Mouse (Mus musculus) adipocyte (in vitro differentiated cells): Measurements from ENCODE around the gene C1ql1.
"Not testable (repeated sequence)": the region's sequence is repeated elsewhere in the genome, so short reads cannot be mapped to it uniquely, and the experiment has no call there.

Experiments
- DNase-seq: peaks from one replicate; pipeline ENCODE4 v3.0.0-alpha.2; 2016; ENCODE audit warnings: low spot score

Gene C1ql1

DNA sequence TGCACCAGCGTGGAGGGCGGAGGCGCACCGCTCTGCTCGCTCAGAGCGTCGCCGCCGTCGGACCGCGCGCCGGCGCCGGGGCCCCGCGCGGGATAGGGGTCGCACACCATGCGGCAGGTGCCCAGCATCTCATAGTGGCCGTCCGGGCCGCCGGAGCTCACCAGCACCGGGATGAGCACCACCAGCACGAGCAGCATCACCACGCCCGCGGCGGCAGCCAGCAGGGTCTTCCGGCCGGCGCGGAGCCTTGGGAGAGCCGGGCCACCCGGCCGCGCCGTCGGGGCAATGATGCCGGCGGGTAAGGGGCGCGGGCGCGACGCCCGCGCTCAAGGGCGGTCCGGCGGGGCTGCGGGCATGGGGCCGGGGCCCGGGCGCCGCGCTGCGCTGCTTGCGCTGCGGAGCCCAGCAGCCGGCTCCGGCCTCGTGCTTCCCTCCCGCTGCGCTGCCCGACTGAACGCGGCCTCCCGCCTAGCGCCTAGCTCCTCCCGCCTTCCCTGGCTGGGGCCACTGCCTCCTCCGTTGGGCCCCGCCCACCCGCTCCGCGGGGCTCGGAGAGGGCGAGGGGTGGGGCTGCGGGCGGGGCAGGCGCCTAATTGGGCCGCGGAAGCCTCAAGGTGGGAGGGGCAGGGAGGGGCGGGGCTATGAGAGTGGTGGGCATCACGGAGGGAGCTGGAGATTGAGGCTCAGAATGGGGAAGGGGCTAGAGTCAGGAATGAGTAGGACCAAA lies at the start of gene C1ql1:
TSS of gene C1ql1 (minus strand) at position 424 of the 727 bp plus-strand sequence.
- DNase-seq, result no peak

DNA sequence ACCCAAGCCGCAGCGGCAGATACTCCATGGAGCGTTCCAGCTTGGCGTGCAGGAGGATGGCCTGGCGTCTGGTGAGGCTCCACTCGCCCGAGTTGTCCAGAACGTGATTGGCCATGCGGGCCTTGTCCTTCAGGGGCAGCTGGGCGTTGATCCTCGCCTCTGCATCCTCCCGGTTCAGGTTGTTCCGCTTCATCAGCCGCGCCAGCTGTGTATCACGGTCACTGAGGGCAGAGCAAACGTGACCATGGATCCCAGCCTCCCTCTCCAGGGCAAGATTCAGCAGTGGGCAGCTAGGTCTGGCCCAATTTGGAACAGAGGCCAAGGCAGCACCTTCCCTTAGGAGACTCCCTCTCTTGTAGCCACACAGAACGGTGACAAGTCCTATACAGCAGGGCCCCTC lies 48.5 kb upstream of the C1ql1 start:
- DNase-seq, result no peak

DNA sequence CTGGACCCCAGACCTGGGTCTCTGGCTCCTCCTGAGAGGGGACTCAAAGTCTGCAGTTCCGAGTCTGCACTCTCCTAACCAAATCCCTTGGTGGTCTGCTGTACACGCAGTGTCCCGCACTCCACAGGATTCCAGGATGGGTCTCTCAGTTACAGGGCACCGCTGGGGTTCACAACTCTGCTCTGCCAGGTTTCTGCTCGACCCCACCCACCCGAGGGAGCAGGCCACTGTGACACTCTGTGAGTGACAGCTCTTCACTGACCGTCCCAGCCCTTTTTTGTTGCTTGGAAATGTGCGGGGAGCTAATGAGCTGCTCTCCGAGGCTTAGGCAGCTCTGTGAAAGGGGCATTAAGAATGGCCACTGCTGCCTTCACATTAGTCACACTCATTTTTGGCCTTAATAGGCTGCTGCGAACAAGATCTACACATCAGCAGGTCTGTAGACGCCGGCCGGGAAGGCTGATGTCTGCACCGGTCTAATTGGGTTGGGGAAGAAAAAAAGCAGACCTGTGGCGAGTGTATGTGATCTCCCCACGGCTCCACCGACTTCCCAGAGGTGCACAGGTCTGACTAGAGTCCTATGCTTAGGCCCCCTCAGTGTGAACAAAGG lies 47.0 kb upstream of the C1ql1 start:
- DNase-seq, result no peak

DNA sequence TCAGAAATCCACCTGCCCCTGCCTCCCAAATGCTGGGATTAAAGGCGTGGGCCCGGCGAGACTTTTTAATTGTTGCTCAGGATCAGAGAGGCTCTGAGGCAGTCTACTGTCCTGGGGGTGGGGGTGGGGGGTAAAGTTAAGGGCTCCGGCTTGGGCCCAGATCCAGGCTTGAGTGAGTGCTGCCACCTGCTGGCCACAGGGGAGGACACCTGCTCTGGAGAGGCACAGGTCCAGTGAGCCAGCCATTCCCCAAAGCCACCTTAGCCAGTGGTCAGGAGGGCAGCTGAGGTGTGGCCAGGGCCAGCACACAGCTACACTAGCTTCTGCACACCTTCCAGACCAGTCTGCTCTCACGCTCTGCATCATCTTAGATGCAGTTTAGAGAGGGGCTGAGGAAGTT lies 46.5 kb upstream of the C1ql1 start:
- DNase-seq, result peak; percentile 68

DNA sequence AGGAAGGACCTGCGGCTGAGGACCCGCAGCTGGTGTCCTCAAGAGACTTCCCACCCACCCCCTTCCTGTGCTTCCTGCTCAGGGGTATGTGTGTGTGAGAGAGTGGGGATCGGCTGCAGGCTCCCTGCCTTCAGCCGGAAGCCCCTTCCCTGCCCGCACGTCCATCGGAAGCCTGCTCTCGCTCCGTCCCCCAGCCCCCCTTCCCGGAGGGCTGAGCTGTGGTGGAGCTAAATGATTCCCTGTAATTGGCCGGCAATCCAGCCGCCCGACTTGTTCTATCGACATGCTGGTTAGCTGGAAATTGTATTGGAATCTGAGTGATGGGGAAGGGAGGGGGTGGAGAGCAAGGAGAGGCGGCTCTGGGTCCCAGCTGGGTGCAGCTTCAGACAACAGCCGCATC lies 45.2 kb upstream of the C1ql1 start:
- no peak for DNase-seq

DNA sequence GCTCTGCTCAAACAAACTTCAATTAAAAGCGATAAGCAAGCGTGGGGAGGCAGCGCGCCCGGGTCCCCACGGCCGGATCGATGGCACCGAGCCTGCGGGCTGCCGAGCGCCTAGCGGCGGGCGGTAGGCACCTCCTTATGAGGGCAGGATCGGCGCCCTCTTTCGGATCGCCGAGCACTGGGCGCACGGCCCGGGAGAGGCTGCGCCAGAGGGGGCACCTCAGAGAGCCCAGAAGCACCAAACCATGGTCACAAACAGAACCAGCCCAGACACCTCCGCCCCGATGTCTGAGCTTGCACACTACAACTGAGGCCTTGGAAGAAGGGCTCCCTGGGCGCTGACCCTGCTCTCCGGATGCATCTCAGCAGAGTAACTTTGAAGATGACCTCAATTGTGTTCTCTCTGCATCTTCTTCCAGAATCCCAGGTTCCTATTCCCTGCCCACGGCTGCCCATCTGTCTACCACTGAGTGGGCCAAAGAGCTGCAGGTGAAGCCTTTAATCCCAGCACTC lies 43.7 kb upstream of the C1ql1 start:
- DNase-seq, result no peak

DNA sequence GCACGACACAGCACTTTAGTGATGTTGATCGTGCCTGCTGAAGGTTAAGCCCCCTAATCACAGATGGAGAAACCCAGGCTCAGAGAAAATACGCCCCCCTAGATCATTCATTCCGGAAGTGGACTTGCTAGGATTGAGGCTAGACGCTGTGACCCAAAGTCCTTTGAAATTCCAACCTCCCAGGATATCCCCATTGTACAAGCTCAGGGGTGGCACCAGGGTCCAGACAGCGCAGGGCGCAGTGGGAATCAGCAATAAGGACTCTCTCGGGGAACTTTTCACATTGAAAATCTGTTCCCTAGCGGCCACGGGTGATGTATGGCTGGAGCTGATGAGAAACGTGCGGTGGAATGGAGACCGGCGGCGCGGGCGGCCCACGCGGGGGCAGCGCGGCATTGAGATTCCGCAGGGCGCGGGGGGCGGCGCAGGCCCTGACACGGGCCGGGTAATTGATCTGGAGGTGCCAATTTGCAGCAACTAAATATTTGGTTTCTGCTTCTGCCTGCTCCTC lies 43.2 kb upstream of the C1ql1 start:
- no peak for DNase-seq

DNA sequence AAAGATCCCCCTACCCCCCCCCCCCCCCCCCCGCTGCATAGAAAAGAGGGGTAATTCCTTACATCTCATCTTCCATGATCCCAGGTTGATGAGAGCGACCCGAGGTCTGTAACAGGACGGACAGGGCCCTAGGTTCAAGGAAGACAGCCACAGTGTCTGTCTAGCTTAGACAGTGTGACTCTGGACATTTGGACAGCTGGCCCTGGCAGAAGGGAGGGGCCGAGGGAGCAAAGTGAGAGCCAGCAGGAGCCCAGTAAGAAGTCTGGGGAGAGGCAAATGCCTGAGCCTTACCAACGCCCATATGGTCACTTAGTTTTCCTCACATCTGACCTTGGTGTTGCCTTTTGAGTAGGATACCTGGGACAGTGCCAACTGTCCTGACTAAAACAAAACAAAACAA lies 38.7 kb upstream of the C1ql1 start:
- no peak for DNase-seq

DNA sequence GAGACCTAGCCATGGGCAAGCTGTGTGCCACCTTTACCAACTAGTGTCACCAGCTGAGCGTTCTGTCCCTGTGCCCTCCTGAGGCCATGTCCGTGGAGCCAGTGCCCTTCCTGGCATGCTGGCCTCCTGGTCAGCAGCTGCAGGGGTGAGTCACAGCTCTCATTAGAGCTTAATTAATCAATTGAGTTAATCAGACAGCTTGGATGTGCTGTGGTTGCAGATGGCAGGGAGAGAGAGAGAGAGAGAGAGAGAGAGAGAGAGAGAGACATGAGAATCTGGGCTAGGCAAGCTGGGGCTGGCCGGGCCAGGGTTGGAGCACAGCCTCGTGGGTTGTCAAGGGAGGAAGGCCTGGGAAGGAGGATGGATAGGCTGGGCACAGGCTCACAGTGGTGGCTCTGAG lies 38.1 kb upstream of the C1ql1 start:
- no peak for DNase-seq

DNA sequence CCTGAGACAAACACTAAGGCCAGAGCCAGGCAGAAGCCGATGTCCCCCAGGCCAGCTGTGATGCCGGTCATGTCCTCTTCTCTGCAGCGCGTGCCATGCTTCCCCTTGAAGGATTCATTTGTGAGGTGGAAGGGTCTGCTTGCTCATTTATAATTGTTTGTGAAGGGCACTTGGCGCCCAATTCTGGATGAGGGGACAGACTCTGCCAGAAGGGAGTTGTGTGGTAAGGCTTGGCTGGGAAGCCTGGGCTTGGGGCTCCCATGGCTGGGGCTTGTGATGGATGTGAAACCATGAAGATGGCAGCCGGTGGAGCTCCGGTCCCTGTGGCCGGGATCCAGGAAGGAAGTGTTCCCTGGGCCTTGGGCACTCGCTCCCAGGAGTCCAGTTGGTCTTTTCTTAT lies 37.6 kb upstream of the C1ql1 start:
- no peak for DNase-seq

DNA sequence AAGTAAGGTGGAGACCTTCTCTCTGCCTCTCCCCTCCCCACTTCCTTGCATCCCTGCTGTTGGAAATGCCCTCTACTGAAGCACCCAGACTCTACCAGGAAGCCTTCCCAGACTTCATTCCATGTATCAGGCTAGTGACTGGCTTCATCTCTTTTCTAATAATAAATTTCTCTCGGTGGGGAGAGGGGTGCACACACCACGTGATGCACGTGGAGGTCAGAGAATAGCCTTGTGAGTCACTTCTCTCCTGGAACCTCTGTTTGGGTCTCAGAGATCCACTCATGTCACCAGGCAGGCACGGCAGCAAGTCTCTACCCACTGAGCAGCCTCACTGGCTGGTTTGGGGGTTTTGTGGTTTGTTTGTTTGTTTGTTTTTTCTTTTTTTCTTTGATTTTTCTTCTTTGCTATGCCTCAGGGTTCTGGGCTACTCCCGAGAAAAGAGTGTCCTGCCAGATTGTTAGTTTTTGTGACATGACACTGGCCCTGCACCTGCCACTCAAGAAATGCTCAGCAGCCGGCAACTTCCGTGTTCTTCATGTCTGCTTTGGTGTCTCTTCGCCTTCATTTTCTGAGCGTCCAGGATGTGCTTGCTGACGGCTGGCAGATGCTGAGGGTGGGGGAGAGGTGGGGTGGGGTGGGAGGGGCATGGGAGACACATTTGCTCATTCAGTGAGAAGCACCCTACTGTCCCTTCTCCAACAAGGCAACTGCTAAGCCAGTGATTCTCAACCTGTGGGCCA lies 34.8 kb upstream of the C1ql1 start:
- no peak for DNase-seq

DNA sequence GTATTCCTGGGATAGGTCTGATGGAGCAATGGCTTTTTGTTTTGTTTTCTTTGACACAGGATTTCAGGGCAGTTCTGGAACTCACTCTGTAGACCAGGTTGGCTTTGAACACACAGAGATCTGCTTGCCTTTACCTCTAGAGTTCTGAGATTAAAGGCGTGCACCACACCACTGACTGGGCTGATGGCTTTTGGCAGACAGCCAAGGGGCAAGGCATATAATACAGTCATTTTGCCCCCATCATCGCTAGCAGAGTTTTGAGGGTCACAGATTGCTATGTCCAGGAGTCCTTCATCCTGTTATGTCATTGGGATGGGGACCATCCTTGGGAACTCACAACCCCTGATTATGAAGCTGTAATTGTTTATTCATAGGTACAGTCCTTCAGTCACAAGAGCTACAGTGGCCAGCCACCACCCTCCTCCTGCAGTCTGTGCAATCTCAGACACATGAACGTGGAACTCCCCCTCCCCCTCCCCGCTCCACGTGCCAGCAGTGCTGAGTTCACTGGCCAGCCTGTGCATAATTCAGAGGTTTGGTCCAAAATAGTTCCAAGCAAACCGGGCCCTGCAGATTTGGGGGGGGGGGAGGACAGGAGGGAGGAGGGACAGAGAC lies 31.7 kb upstream of the C1ql1 start:
- DNase-seq, result peak; percentile 19

DNA sequence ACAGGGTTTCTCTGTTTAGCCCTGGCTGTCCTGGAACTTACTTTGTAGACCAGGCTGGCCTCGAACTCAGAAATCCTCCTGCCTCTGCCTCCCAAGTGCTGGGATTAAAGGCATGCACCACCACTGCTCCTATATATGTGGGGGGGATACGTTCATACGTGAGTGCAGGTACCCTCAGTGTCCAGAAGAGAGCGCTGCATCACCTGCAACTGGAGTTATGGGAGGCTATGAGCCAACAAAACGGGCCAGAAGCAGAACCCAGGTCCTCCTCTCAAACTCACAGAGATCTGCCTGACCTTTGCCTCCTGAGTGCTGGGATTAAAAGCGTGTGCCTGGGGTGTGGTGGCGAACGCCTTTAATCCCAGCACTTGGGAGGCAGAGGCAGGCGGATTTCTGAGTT lies 29.5 kb upstream of the C1ql1 start:
- not testable (repeated sequence) for DNase-seq

DNA sequence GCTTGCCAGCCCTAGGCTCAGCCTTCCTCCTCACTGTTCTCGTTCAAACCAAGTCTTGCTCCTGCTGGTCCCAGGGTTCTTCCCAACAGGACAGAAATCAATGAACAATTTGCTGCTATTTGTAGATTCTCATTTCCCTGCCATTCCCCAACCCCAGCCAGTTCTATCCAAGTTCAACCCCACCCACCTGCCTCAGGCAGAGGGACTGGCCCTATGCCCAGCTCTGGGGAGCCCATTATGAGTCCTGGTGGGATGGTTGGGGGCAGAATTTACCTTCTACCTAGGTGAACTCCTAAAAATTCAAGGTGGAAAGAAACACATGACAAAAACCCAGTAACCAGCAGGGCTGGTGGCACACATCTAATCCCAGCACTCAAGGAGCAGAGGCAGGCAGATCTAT lies 25.8 kb upstream of the C1ql1 start:
- DNase-seq, result no peak

DNA sequence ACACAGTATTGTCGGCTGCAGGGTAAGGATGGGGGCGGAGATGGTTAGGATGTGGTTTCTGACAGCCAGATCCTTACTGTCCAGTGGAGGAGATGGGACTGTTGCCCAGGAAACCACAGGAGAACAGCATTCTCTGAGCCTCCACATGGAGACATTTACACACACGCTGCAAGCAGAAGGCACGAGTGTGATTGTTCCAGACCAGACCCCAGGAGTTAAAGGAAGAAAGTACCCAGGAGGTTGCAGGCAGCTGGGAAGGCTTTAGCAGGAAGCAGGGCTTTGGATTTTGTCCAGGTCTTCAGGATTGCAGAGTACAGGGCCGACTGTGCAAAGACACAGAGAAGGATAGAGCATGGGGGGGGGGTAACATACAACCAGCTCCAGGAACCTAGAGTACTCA lies 25.1 kb upstream of the C1ql1 start:
- DNase-seq, result no peak

DNA sequence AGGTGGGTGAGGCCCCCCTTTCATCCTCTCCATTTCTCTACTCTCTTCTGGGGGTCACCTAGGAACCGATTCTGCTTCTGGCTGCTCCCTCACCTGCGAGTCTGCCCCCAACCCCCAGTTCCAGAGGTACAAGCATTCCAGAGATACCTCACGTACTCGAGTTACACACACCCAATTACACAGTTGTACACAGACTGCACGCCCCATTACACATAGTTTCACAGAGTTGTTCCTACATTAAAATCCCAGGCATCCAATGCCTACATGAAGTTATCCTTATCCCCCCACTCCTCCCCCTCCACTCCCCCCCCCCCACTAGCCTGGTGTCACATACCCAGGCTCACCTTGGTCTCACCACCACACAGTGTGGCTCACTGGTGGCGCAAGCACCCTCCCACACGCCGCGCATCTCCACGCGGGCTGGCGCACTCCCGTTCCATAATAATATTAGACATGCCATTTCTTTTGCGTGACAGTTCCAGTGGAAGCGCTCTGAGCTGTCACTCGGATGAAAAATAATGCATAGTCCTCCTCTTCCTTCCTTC lies 18.1 kb upstream of the C1ql1 start:
- no peak for DNase-seq

DNA sequence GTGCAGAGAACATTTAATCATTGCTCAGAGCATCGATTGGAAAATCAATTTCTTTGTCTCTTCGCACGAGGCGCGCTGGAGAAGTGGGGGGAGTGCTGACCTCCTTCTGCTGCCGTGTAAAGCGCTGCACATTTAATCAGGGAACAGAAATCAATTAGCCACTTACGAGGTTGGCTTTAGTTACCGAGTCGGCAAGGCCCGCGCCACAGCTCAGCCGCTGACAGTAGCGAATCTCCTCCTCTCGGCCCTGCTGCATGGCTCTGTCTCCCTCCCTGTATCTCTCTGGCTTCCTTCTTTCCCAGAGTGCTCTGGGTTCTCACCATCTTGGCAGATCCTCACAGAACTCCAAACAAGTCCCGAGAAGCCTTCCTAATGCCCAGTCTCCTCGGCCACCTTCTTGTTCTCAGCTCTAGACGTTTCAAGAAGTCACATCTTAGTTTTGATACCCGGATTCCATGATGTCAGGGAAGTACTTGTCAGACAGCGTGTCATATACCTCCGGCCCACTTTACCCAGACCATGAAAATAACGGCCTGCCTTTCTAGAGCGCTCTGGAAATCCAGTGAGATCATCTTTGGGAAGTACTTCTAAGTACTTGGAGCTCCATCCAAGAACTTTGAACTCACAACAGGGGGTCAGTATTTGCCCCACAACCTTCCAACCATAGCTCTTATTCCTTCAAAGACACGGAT lies 17.5 kb upstream of the C1ql1 start:
- DNase-seq, result no peak

DNA sequence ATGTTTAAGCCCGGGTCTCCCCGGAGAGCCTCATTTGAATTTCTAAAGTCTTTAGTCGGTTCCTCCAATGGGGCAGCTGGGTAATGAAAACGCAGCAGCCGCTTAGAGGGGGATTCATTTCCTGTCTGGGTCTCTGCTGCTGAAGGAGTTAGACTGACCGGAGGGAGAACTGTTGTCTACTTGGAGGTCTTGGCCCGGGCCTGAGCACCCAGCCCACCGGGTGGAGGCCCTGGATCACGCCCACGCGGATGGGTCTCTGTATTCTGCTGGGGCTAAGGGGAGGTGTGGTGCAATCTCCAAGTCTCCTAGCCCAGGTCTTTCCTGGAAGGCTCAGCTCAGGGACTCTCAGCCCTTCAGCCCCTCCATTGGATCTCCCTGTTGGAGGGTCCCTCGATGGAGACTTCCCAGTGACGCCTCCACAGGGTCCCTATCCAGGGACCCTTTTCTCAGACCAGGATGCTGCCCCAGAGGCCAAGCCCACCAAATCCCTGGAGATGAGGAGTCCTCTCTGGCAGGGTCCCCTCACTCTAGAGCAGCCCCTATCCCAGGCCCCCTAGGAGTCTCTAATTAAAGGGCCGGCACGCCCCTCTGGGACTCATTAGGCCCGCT lies 16.9 kb upstream of the C1ql1 start:
- no peak for DNase-seq

DNA sequence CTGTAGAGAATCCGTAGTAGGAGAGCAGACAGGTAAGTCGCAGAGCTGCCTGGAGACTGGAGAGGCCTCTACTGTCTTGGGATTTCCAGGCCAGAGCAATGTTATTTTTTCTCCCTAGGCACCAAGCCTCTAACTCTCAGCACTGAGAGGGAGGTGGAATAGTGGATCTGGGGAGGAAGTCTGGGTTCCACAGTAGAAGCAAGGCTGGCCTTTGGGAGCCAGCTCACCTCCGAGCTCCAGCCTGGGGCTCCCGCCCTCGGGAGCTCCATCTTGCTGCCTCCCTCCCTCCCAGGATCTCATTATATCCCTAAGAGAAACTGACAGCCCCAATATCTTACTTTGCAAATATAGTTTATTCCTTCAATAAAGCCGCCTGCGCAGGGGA lies 16.4 kb upstream of the C1ql1 start:
- DNase-seq, result no peak

DNA sequence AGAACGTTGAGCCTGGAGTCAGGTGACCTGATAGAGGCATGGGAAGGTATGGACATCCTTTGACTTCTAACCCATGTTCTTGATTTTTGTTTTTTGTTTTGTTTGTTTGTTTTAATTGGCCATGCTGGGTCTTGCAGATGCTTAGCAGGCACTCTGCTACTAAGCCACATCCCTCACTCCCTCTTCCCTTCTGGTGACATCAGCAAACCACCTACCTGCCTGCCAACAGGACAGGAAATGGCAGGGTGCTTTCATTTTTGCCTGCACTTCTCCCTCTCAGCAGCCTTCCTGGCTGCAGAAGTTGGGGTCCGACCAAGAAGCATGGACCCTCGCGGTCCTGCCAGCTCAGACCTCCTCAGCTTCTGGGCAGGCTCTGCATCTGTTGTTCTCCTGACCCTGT lies 14.6 kb upstream of the C1ql1 start:
- DNase-seq, result no peak

DNA sequence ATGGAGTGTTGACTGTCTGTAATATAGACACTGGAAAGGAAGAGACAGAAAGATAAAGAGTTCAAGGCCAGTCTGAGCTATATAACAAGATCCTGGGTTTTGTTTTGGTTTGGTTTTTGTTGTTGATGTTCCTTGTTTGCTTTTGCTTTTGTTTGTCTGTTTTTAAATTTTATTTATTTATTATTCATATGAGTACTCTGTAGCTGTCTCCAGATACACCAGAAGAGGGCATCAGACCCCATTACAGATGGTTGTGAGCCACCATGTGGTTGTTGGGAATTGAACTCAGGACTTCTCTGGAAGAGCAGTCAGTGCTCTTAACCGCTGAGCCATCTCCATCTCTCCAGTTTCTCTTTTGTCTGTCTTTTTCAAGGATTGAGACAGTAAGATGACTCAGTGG lies 12.4 kb upstream of the C1ql1 start:
- DNase-seq, result no peak
